Mouse (Mus musculus): ENCODE results near the gene Tmprss6. TPM values are rescaled to one million over a fixed set of nuclear protein-coding genes. Genes with fewer than 3 reads are reported as not detected.

Tmprss6 gene
- 0.05 TPM in 1 of 2 replicates, not detected in the other for polyA plus RNA-seq (2012)

GRCm38 (mm10) chr15:78468379-78468937 is at the start of gene Tmprss6:
Gene Tmprss6, minus strand, starts transcription at chr15:78468634.

DNA sequence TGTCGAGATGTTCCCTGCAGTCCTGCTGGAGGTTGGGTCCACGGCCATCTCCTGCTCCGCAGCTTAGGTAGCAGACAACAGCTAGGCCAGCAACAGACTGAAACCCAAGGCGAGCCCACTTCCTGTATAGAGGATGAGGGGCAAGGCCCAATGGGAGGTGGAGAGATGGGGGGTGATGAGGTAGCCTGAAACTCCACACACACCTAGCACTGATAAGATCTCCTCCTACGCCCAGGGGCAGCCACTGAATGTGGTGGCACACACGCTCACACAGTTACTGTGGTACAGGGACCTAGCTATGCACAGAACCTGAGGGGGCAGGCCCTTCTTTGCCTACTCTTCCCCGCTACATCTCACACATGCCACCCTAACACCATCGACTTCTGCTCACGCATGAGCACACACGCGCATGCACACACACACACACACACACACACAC is 26.6 kb upstream of the Tmprss6 start, which contains the start of gene Il2rb:
Gene Il2rb, minus strand, starts transcription at position 304 of the 439 bp plus-strand sequence.

GRCm38 (mm10) chr15:78428391-78429138 is 39.9 kb downstream of the Tmprss6 start, which contains the start of gene Kctd17:
Gene Kctd17, plus strand, starts transcription at chr15:78428564.

DNA sequence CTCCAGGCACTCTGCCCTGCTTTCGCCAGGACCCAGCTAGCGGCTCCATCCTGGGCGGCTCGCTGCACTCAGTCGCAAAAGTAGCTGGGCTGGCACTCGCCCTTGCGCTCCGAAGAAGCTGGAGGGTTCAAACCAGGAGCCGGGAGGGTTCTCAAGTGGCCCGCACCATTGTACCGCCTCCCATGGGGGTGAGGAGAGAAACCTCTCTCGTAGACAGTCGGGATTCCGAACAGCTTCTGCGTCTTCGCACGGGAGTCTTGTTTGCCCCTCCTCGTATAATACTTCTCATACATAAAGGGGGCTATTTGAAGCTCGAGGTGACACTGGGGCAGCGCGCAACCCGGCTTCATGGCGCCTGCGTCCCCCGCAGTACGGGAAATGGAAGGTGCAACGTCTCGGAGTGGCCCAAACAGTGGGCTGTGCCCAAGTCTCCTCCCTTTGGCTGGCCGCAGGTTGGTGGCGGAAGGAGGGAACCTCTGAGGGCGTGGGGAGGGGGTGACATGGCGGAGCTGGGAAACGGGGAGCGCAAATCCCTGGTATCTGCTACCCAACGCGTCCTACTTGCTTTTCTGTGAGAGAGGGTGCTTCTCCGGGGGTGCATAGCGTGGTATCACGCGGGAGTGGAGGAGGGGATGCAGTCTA is 62.0 kb downstream of the Tmprss6 start, which contains the start of gene Mpst:
Gene Mpst, plus strand, starts transcription at position 124 of the 642 bp plus-strand sequence.

DNA sequence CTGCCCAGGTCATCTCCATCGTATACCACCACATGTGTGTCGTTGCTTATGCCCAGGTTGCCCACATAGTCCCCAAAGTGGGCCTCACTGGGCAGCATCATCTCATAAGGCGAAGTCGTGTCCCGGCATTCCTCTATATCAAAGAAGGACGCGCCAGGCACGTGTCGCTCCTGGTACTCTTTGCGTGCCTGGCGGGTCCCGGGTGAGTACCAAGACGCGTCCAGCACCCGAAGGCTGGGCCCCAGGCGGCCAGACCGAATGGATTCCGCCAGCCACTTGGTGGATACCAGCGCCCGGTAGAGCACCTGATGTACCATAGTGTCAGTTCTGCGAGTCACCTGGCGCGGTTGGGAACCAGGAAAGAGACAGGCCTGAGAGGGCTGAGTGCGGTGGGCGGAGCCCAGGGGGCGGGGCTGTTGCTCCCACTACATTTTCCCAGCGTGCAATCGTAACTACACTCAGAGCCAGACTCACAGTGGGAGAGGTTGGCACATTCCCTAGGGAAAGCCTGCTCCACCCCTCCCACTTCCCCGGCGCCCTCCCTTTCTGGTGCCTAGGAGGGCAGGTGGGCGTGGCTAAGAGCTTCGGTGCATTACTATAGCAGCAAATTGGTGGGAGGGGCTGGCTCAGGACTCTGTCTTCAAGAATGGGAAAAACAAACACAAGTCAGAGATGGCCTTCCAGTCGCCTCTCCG is 62.8 kb downstream of the Tmprss6 start, which contains the start of gene Tst:
Gene Tst, minus strand, starts transcription at position 391 of the 695 bp plus-strand sequence.

DNA sequence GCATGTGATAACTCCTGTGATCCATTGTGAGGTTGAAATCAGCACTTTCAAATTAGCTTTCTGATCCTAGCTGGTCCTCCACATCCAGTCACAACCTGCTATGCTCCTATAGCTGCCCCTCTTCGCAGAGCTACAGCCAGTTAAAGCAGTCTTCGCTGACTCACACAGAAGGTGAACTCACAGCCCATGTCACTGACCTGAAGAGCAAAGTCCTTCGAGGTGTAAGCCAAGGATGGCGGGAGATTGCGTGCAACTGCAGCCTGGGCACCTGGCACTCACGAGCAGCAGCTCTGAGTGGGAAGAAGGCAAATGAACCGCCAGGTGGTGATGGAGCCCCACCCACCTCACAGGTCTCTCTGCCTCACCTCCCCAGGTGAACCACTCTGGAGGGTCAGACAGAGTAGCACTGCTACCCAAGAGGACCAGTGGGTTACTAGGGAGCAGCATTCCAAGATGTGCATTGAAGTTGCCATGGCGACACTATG is 72.9 kb downstream of the Tmprss6 start, which contains the start of gene Tex33:
Gene Tex33, minus strand, starts transcription at position 435 of the 485 bp plus-strand sequence.

Other genes starting within 250 kb of the Tmprss6 start
- 53.4 and 62.1 TPM in 2 replicates for gene Ncf4, start 223.8 kb downstream of the Tmprss6 start, polyA plus RNA-seq (2012)
- 11.7 and 15.1 TPM in 2 replicates for gene Csf2rb2, start 162.9 kb downstream of the Tmprss6 start, polyA plus RNA-seq (2012)
- gene Csf2rb, start 142.9 kb downstream of the Tmprss6 start, polyA plus RNA-seq (2012): 129 and 202 TPM in 2 replicates
- gene Tex33, start 72.7 kb downstream of the Tmprss6 start, polyA plus RNA-seq (2012): not detected in 2 replicates
- 26.9 and 27.9 TPM in 2 replicates for gene Tst, start 62.7 kb downstream of the Tmprss6 start, polyA plus RNA-seq (2012)
- gene Mpst, start 62.2 kb downstream of the Tmprss6 start, polyA plus RNA-seq (2012): 108 and 132 TPM in 2 replicates
- 108 and 128 TPM in 2 replicates for gene Kctd17, start 40.1 kb downstream of the Tmprss6 start, polyA plus RNA-seq (2012)
- gene Il2rb, start 26.6 kb upstream of the Tmprss6 start, polyA plus RNA-seq (2012): 7.8 and 12.9 TPM in 2 replicates
- 6.7 and 8.0 TPM in 2 replicates for gene C1qtnf6, start 62.8 kb upstream of the Tmprss6 start, polyA plus RNA-seq (2012)
- gene Sstr3, start 76.1 kb upstream of the Tmprss6 start, polyA plus RNA-seq (2012): not detected in 2 replicates
- gene Rac2, start 104.1 kb upstream of the Tmprss6 start, polyA plus RNA-seq (2012): 508 and 626 TPM in 2 replicates
- 45.0 and 49.8 TPM in 2 replicates for gene Cyth4, start 128.4 kb upstream of the Tmprss6 start, polyA plus RNA-seq (2012)